Mouse (Mus musculus): ENCODE results near the gene Nxph3.

- TF ChIP-seq CTCF (IDR thresholded peaks at IDR 0.05; ENCODE audit: low read depth) (no peak), EP300 (IDR thresholded peaks at IDR 0.05; ENCODE audit: low read depth) (no peak)
These were observed 24.2 kb upstream of the Nxph3 start for GRCm38 (mm10) chr11:95538378-95539104.

All from liver, embryonic 14.5 days (tissue).